Mouse (Mus musculus) embryo, embryonic 11 days (tissue): ENCODE measurements at regions not wholly inside any gene's neighbourhood (a gene's known extent, or its start where the extent isn't known, plus 50 kb on each side); places are given as distances from the start of the nearest gene placed in this dataset.
A peak's percentile ranks its signal among the peaks of the same experiment; 100 is the strongest.

Experiments
- DNase-seq: peaks from one replicate; pipeline ENCODE4 v3.0.0-alpha.2; 2015

DNA sequence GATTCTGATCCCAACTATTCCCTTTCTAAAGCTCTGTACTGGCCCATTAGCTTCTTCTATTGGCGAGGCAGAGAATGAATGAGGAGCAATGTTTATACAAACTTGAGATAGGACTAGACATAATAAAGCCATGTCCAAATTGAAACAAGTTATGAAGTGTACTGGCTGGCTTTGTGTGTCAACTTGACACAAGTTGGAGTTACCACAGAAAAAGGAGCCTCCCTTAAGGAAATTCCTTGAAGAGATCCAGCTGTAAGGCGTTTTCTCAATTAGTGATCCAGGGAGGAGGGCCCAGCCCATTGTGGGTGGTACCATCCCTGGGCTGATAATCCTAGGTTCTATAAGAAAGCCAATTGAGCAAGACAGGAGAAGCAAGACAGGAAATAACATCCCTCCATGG, 135.9 kb upstream of the Cr2 start:
- DNase-seq, result no peak

DNA sequence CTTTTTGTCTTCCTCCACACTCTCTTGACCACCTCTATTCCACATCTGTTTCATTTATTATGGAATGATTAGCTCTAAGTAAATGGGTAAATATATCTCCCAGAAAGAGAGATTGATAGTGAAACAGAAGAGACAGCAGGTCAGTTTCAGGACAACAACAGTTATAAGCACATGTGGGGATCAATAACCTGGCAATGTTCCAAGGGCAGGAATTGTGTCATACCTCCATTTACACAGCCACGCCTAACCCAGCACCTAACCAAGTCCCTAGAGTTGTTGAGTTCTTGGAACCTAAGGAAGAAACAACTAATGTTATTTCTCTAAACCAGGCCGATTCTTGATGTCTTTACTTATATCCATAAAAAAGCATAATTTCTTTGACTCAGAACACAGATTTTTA, 108.6 kb upstream of the Cr2 start:
- DNase-seq, result no peak

- DNase-seq, result peak; percentile 100
Observed at GRCm38 (mm10) chr1:195241496-195241895, 65.0 kb upstream of the Cr2 start.

DNA sequence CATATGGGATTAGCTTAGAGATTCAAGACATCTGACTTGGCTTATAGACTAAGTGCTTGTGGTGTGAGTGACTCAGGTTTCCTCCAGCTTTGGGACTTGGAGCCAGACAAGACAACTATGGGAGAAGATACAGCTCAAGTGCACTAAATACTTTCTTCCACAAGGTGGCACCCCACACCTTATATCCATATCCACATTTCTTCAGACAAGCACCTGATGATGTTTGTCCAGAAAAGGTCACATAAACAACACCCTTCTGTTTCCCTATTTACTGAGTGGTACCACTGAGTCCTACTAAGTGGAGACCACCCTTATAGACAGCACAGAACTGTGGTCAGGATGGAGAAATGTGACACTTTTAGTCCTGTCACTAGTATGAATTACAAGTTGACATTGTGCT, 56.1 kb upstream of the Cr2 start:
- DNase-seq, result peak; percentile 60

DNA sequence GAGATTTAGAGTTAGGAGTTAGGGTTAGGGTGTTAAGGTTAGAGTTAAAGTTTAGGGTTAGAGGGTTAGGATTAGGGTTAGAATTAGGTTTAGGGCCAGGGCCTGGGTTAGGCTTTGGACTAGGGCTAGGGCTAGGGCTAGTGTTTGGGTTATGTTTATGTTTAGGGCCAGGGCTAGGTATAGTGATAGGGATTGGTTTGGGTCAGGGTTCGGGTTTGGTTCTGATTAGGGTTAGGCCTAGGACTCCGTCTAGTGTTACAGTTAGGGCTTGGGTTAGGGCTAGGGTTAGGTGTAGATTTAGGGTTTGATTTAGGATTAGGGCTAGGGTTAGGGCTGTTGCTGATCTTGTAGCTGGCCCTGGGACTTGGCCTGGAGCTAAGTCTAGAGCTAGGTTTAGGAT, 50.5 kb upstream of the Cr2 start:
- DNase-seq, result no peak
